Comparison of ENCODE assay signal across 8 mouse cellular contexts in genomic region chr19:29947891-29948801, GRCm38 (mm10). TPM values are rescaled to one million over a fixed set of nuclear protein-coding genes. Genes with fewer than 3 reads are reported as not detected.
DNase-seq lines count a peak whose midpoint lies in the region; TF ChIP-seq lines count a peak whose summit lies in the region.

No protein-coding gene starts in this region.

- intact Hi-C loops in left cerebral cortex, adult 2 months (cut with DNase I) = no loop called here

- peak overlapping the region; percentile 56; the same call in 1 of the 2 replicates for H3K27ac ChIP-seq in left cerebral cortex, adult 2 months

- peak; percentile 69 for TF ChIP-seq CTCF in left cerebral cortex, adult 2 months (IDR thresholded peaks at IDR 0.05)

- DNase-seq in adrenal gland, adult 2 months = peak; percentile 86
- peak; percentile 58 for DNase-seq in embryo, embryonic 11.5 days (ENCODE audit: low read depth, low spot score)
- DNase-seq in gastrocnemius, postnatal 25 days = peak; percentile 85
- peak; percentile 64 for DNase-seq in induced T-regulatory cell, adult 2 months (ENCODE audit: low read depth)
- DNase-seq in left cerebral cortex, adult 2 months (ENCODE audit: extremely low spot score in 1 of 2, low spot score in 2 of 2) = peak; percentile 69 to 71
- DNase-seq in lung, postnatal 4 days = peak; percentile 78 to 82
- DNase-seq in retina, postnatal 7 days (ENCODE audit: low read depth, low spot score) = peak; percentile 37
- DNase-seq in urinary bladder, adult 18-20 months (ENCODE audit: low spot score in 2 of 2) = peak; percentile 54 to 74

- peak overlapping the region; percentile 44 for H3K4me3 ChIP-seq in left cerebral cortex, adult 2 months

RNA-seq across cellular contexts. Expression of gene Il33, which starts 23.2 kb away (rescaled TPM):
- 10 to 100 TPM; 20.2 to 24.0 TPM for total RNA-seq in adrenal gland, adult 2 months (2021)
- 1.7 and 2.2 TPM in 2 replicates for polyA plus RNA-seq in adrenal gland, adult 2 months (2012; rRNA removed)
- total RNA-seq in gastrocnemius, postnatal 25 days (2021) = 1 to 10 TPM; 3.3 to 5.6 TPM
- 10 to 100 TPM; 29.9 to 37.1 TPM for total RNA-seq in left cerebral cortex, adult 2 months (2021)

RNA-seq across cellular contexts. Expression of gene Trpd52l3, which starts 55.4 kb away (rescaled TPM):
- not detected for total RNA-seq in adrenal gland, adult 2 months (2021)
- not detected in 2 replicates for polyA plus RNA-seq in adrenal gland, adult 2 months (2012; rRNA removed)
- total RNA-seq in gastrocnemius, postnatal 25 days (2021) = not detected
- total RNA-seq in left cerebral cortex, adult 2 months (2021) = not detected

Comparison
In these comparisons a context has a peak if more than half of its experiments do, and no peak if none do; other contexts are left out.
1. Peak in every context shown above with its lines: DNase-seq, H3K4me3 ChIP-seq and H3K27ac ChIP-seq.